Mouse (Mus musculus): ENCODE data around the gene Nsg1. TPM values are rescaled to one million over a fixed set of nuclear protein-coding genes. Genes with fewer than 3 reads are reported as not detected.

Nsg1 gene
- total RNA-seq (2015): 0.15 TPM in 1 of 2 replicates, not detected in the other
- 0.34 and 1.00 TPM in 2 replicates for total RNA-seq (2017)

- ATAC-seq (replicated peaks; ENCODE audit: poor library complexity): no peak
These were observed at the start of gene Nsg1 for GRCm38 (mm10) chr5:38159634-38160413. TSS of gene Nsg1 (minus strand) at chr5:38159907.

- 0 out of 2 replicates have a peak, but pooled peaks have one; percentile 41 for ATAC-seq (replicated peaks; ENCODE audit: poor library complexity)
These were observed 49.3 kb upstream of the Nsg1 start for GRCm38 (mm10) chr5:38208985-38209384.

DNA sequence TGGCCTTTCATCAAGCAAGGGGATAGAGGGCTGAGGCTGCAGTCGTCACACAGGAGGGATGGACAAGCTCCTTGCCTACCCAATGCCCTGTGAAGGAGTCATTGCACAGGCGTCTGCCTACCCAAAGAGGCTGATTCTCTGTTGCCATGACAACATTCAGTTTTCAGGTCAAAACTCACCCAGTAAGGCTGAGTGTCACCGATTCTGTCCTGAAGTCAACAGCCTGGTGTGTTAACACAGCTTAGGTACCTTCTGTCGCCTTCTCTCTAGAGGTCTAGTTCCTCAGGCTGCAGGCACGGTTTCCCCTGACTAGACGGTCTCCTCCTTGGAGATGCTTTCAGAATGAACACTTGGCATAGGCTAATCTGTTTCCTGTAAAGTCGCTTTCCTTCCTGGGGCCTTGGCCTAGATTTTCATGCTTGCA, 45.6 kb upstream of the Nsg1 start:
- ATAC-seq (replicated peaks; ENCODE audit: poor library complexity): no peak

GRCm38 (mm10) chr5:38199686-38200085, 40.0 kb upstream of the Nsg1 start:
- ATAC-seq (replicated peaks; ENCODE audit: poor library complexity): no peak

DNA sequence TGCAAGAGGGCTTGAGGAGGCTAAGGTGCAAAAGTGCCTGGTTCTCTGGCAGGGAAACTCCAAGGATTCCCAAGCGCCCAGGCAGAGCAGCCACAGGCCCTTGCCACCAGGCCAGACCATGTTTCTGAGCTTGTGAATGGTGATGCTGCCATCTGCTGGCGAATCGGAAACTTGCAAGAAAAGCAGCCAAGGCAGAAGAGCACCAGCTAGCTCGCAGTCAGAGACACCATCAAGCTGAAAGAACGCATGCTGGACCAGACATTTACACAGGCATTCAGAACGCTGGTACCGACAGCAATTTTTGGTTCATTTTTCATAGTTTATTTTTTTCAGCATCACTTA, 37.7 kb upstream of the Nsg1 start:
- ATAC-seq (replicated peaks; ENCODE audit: poor library complexity): peak; percentile 93

DNA sequence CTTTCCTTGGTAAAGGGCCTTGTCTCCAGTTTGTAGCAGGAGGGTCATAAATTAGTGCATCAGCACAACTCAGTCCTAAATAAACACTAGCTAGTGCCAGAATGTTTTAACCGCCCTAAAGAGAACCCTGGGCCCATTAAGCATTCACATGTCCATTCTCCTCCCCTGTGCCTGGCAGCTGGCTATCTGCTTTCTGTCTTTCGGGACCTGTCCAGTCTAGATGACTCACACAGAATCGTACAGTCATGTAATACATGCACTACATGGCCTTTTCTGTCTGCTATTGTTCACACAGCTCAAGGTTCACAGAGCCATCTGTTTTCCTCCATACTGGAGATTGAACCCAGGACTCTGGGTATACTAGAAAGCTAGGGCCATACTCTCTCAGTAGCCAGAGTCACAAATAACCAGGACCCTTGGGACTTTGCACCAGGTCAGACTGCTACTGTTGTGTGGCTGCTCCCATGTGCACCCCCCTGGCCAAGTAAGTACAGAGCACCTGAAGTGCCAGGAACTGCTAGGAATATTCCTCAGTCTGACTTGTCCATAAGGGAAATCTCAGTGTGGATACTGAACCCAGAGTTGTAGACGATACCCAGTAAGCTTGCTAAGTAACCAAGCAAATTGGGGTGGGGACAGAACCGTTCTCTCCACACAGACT, 37.2 kb upstream of the Nsg1 start:
- ATAC-seq (replicated peaks; ENCODE audit: poor library complexity): no peak

DNA sequence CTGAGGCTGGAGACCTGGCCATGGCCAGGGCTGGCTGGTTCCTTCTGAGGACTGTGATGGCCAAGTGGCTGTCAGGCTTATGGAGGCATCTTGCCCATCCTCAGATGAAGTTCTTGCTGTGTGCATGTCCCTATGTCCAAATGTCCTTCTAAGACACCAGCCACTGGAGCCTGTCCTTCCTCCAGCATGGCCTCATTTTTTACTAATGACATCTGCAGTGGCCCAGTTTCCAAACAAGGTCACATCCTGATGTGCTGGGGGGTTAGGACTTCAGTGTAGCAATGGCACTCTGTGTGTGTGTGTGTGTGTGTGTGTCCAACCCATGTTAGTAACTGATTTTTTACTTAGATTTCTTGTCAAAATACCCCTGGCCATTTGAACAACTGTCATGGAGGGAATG, 36.2 kb upstream of the Nsg1 start:
- no peak for ATAC-seq (replicated peaks; ENCODE audit: poor library complexity)

GRCm38 (mm10) chr5:38194946-38195345, 35.2 kb upstream of the Nsg1 start:
- ATAC-seq (replicated peaks; ENCODE audit: poor library complexity): no peak

DNA sequence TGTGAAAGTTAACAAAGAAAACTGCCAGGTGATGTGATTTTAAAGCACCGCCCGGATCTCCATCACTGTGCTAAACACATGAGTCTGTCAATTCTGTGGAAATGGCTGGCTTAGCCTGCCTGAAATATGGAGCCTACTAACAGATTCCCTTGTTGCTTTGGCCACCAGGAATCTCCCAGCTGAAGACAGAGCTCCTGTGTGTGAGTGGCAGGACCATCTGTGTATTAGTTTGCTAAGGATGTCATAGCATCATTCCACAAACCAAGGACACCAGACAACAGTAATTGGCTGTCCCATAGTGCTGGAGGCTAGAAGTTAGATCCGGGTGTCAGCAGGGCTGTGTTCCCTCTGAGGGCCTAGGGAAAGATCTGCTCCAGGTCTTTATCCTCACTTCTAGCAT, 31.2 kb upstream of the Nsg1 start:
- no peak for ATAC-seq (replicated peaks; ENCODE audit: poor library complexity)

DNA sequence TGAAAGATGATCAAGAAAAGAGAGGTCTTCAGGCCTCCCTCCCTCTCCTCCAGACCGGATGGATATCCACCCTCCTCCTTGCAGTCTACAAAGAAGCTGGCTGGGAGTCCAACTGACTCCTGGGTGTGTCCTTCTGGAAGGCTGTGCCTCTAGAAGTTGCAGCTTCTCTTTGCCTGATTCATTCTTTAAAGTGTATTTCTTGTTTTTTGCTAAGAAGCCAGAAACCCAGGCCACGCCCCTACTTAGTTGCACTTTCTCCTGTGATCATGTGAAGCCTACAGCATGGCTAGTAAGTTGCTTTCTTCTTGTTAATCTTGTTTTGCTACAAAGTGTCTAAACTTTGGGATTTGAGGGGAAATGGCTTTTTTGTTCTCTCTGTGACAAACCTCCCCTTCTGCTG, 27.3 kb upstream of the Nsg1 start:
- no peak for ATAC-seq (replicated peaks; ENCODE audit: poor library complexity)

DNA sequence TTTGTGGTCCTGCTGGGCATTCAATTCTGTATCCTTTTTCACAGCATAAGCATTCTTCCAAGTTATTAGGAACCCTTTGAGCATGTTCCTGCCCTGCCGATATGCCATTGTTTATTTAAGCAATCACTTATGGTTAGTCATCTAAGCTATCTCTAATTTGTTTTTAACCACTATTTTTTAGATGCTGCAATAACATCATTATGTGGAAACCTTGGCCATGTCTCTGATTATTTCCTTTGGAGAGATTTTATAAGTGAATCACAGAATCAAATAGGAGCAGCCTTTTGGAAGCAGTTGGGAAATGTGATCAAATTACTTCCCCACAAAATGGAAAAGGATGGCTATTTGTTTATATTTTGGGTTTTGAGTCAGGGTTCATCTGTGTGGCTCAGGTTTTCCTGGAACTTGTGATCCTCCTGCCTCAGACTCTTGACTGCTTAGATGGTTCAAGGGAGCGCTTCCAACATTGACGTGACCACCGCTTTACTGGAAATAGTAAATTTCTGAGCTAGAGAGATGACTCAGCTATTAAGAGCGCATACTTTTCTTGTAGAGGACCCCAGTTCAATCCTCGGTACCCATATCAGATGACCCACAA, 25.1 kb upstream of the Nsg1 start:
- ATAC-seq (replicated peaks; ENCODE audit: poor library complexity): no peak

- no peak for ATAC-seq (replicated peaks; ENCODE audit: poor library complexity)
These were observed 14.7 kb upstream of the Nsg1 start for GRCm38 (mm10) chr5:38174256-38174912.

DNA sequence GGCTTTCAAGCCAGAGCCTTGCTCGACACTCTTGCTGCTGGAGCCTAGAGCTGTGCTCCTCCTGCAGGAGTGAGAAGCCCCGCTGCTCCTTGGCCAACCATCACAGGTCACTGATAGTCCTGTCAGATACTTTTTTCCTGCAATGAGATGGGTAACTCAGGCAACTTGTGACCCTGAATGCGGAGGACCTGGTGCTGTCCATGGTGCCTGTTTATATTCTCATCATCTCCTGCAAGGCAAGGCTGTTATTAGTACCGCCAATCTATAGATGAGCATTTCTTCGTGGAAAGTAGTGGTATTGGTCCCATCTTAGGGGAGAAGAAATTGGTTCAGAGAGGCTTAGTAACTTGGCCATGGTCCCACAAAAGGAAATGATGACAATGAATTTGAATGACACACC, 14.1 kb upstream of the Nsg1 start:
- ATAC-seq (replicated peaks; ENCODE audit: poor library complexity): no peak

- ATAC-seq (replicated peaks; ENCODE audit: poor library complexity): no peak
These were observed 8.8 kb upstream of the Nsg1 start for GRCm38 (mm10) chr5:38168497-38168896.

DNA sequence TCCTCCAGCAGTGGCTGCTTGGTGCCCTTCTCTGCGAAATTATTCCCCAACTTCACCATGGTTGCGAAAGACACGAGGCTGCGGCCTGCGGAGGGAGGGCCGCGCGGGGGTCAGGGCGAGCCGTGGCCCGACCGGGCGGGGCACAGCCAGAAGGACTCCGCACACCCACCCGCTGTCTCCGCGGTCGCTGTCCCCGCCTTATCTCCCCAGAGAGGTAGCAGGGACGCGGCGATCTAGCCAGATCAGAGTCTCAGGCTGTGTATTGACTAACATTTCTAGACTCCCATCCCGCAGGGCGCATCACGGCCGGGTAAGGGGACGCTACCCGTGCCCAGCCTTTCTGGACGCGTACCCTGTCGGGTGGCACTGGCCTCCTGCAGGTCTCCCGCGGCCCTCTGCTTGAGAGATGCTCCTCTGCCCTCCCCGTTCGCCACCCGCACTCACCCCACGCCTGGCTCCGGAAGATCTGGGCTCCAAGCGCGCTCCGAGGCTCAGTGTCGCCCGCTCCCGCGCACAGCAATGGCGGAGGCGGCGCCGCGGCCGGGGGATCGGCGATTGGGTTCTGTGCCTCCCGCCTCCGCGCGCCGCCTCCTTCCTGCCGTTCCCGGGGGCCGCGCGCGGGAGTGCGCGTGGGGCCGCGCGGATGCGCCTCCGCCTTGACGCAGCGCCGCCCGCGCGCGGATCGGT, 617 bp downstream of the Nsg1 start:
- peak; percentile 55 for ATAC-seq (replicated peaks; ENCODE audit: poor library complexity)

DNA sequence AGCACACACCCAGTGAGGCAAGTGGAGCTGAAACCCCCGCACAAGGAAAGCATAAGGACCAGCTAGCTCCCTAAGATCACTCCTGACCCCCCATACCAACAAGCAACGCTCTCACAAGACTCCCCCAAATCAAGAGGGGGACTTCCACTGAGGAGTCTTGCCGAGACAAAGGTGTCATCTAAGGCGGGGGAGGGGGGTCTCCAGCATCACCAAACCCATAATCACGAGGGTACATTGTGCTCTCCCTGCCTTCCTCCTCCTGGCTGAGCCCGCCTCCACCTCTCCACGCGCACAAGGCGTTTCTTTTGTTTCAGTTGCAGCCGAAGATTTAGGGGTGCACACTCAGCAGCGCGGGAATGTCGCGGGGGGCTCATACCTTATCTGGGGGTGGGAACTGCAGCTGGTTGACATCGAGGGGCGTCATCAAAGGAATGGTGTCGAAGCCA, 1.2 kb downstream of the Nsg1 start:
- ATAC-seq (replicated peaks; ENCODE audit: poor library complexity): no peak

GRCm38 (mm10) chr5:38157481-38158020, 2.2 kb downstream of the Nsg1 start:
- no peak for ATAC-seq (replicated peaks; ENCODE audit: poor library complexity)

- ATAC-seq (replicated peaks; ENCODE audit: poor library complexity): no peak
These were observed 6.1 kb downstream of the Nsg1 start for GRCm38 (mm10) chr5:38153636-38154035.

- ATAC-seq (replicated peaks; ENCODE audit: poor library complexity): no peak
These were observed 7.3 kb downstream of the Nsg1 start for GRCm38 (mm10) chr5:38152201-38153108.

GRCm38 (mm10) chr5:38151264-38151663, 8.4 kb downstream of the Nsg1 start:
- no peak for ATAC-seq (replicated peaks; ENCODE audit: poor library complexity)
